Mouse (Mus musculus): ENCODE data around the gene Nmnat1.
A peak's percentile ranks its signal among the peaks of the same experiment; 100 is the strongest.
"Not testable (repeated sequence)": the region's sequence is repeated elsewhere in the genome, so short reads cannot be mapped to it uniquely, and the experiment has no call there.

Gene Nmnat1

GRCm38 (mm10) chr4:149444964-149445701, 39.9 kb downstream of the Nmnat1 start:
- DNase-seq (ENCODE audit: low spot score in 2 of 2): peak; percentile 81 to 88

- DNase-seq (ENCODE audit: low spot score in 2 of 2): no peak
Observed at GRCm38 (mm10) chr4:149444465-149444864, 40.5 kb downstream of the Nmnat1 start.

GRCm38 (mm10) chr4:149442436-149442835, 42.6 kb downstream of the Nmnat1 start:
- DNase-seq (ENCODE audit: low spot score in 2 of 2): no peak

GRCm38 (mm10) chr4:149440576-149440975, 44.4 kb downstream of the Nmnat1 start:
- DNase-seq (ENCODE audit: low spot score in 2 of 2): no peak

DNA sequence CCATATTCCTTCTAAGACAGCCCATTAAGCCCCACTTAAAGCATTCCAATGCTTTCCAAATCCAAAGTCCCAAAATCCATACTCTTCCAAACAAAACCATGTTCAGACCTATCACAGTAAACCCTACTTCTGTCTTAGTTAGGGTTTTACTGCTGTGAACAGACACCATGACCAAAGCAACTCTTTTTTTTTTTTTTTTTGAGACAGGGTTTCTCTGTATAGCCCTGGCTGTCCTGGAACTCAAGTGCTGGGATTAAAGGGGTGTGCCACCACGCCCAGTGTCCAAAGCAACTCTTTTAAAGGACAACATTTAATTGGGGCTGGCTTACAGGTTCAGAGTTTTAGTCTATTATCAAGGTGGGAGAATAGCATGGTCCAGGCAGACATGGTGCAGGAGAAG, 53.1 kb downstream of the Nmnat1 start:
- DNase-seq (ENCODE audit: low spot score in 2 of 2): not testable (repeated sequence)

DNA sequence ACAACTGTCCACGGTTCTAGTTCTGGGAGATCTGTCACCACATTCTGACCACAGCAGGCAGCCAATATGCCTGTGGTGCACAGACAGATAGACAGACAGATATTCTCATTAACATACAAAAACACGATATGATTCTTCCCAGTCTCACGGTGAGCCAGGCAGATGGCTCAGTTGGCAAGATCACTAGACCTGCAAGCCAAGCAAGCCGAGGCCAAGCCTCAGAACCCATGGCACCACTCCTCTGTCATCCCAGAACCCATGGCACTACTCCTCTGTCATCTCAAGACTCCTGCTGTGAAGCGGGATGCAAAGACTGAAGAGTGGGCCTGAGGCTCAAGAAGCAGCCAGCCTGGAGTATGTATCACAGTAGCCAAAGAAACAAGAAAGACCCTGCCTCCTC, 55.4 kb downstream of the Nmnat1 start:
- DNase-seq (ENCODE audit: low spot score in 2 of 2): no peak

DNA sequence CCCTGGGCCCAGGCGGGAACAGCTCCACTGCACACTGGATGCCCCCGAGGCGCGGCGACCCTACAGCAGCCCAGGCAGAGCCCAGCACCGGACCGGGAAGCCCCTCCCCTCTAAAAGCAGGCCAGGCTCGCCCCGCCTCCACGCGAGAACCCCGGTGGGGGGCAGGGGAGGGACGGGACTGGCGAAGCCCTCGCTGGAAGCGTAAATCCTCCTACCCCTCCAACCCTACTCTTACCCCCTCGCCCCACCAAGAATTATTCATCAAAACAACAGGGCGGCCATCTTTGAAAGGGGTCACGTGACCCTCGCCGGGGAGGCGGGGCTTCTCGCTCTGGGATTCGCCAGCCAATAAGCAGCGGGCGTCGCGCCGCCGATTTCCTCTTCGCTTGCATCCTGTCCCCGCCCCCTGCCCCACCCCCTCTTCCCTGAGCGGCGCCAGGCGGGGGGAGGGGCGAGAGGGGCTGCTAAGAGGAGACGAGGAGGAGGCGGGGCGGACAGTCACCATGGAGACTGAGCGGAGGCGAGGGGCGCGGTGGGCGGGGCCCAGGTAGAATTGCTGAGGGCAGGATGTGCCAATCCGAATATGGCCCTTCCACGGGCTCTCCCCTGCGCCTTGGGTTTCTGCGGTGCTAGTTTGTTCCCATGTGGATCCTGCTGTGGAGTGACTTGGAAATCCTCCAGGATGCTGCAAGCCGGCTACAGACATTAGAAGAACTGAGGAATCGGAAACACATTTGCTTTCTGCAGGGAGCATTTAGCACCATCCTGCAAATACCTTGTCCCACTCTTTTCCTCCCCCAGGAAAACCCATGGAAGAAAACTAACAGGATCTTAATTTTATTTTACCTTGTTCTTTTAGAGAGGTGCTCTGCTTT, 58.4 kb downstream of the Nmnat1 start, which contains the start of gene Ube4b:
Ube4b (minus strand) TSS at position 425 of the 875 bp plus-strand sequence.
- DNase-seq (ENCODE audit: low spot score in 2 of 2): peak; percentile 95 to 97

- DNase-seq (ENCODE audit: low spot score in 2 of 2): peak in 1 of 2 experiments; percentile 57
Observed at GRCm38 (mm10) chr4:149425801-149426292, 59.2 kb downstream of the Nmnat1 start.

GRCm38 (mm10) chr4:149424755-149425154, 60.2 kb downstream of the Nmnat1 start:
- DNase-seq (ENCODE audit: low spot score in 2 of 2): no peak

- DNase-seq (ENCODE audit: low spot score in 2 of 2): no peak
Observed at GRCm38 (mm10) chr4:149417854-149418365, 67.1 kb downstream of the Nmnat1 start.
